Mouse (Mus musculus): ENCODE results near the gene Avpr1b.
"Not testable (repeated sequence)": the region's sequence is repeated elsewhere in the genome, so short reads cannot be mapped to it uniquely, and the experiment has no call there.

Avpr1b gene

GRCm38 (mm10) chr1:131619348-131619747 lies 20.3 kb downstream of the Avpr1b start:
- DNase-seq (ENCODE audit: low read depth, low spot score) = no peak

- no peak for DNase-seq (ENCODE audit: low read depth, low spot score)
Measured at GRCm38 (mm10) chr1:131623644-131624043, 24.6 kb downstream of the Avpr1b start.

- DNase-seq (ENCODE audit: low read depth, low spot score) = no peak
Measured at GRCm38 (mm10) chr1:131624175-131624835, 25.3 kb downstream of the Avpr1b start.

GRCm38 (mm10) chr1:131626200-131626599 lies 27.2 kb downstream of the Avpr1b start:
- DNase-seq (ENCODE audit: low read depth, low spot score) = no peak

- not testable (repeated sequence) for DNase-seq (ENCODE audit: low read depth, low spot score)
Measured at GRCm38 (mm10) chr1:131632216-131632615, 33.2 kb downstream of the Avpr1b start.

GRCm38 (mm10) chr1:131634495-131634894 lies 35.5 kb downstream of the Avpr1b start:
- DNase-seq (ENCODE audit: low read depth, low spot score) = no peak

- DNase-seq (ENCODE audit: low read depth, low spot score) = no peak
Measured at GRCm38 (mm10) chr1:131637791-131638540, 38.9 kb downstream of the Avpr1b start, which contains the start of gene Ctse. Ctse (plus strand) TSS chr1:131638306.

- DNase-seq (ENCODE audit: low read depth, low spot score) = no peak
Measured at GRCm38 (mm10) chr1:131638541-131639421, 39.7 kb downstream of the Avpr1b start.

GRCm38 (mm10) chr1:131640062-131640461 lies 41.0 kb downstream of the Avpr1b start:
- DNase-seq (ENCODE audit: low read depth, low spot score) = no peak

- no peak for DNase-seq (ENCODE audit: low read depth, low spot score)
Measured at GRCm38 (mm10) chr1:131641565-131641964, 42.5 kb downstream of the Avpr1b start.

- no peak for DNase-seq (ENCODE audit: low read depth, low spot score)
Measured at GRCm38 (mm10) chr1:131642251-131642650, 43.2 kb downstream of the Avpr1b start.

GRCm38 (mm10) chr1:131652670-131653443 lies 53.8 kb downstream of the Avpr1b start:
- peak; percentile 42 for DNase-seq (ENCODE audit: low read depth, low spot score)

GRCm38 (mm10) chr1:131655601-131656000 lies 56.6 kb downstream of the Avpr1b start:
- no peak for DNase-seq (ENCODE audit: low read depth, low spot score)

- peak; percentile 97 for DNase-seq (ENCODE audit: low read depth, low spot score)
Measured at GRCm38 (mm10) chr1:131657945-131658354, 58.9 kb downstream of the Avpr1b start.

- DNase-seq (ENCODE audit: low read depth, low spot score) = no peak
Measured at GRCm38 (mm10) chr1:131659512-131660085, 60.6 kb downstream of the Avpr1b start.

- DNase-seq (ENCODE audit: low read depth, low spot score) = no peak
Measured at GRCm38 (mm10) chr1:131660266-131660665, 61.2 kb downstream of the Avpr1b start.

- no peak for DNase-seq (ENCODE audit: low read depth, low spot score)
Measured at GRCm38 (mm10) chr1:131660716-131661472, 61.9 kb downstream of the Avpr1b start.
